Mouse (Mus musculus): Measurements from ENCODE around the gene Fbxo24.
"Not testable (repeated sequence)": the region's sequence is repeated elsewhere in the genome, so short reads cannot be mapped to it uniquely, and the experiment has no call there.

The Fbxo24 gene

DNA sequence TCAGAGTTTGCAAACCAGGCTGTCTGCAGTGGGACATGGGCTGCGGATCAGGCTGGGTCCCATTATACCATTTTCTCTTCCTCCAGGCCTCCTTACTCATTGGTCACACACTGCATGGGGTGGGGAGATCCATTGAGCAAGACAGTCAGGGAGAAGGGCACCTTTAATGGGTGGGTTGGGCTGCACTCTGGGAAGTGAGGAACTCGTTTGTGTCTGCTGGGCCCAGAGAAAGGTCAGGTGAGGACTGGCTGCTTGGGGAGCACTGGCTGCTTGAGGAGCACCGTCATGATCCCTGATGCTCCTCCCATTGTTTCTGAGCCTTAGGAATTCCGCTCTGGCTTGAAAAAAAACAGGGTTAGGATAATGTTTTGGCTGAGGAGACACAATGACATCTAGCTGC, 14.1 kb upstream of the Fbxo24 start:
- DNase-seq (ENCODE audit: low read depth, low spot score): no peak

- no peak for DNase-seq (ENCODE audit: low read depth, low spot score)
Observed at GRCm38 (mm10) chr5:137641054-137641453, 12.3 kb upstream of the Fbxo24 start, which contains the start of gene Sap25. Sap25 (plus strand) TSS chr5:137641334.

DNA sequence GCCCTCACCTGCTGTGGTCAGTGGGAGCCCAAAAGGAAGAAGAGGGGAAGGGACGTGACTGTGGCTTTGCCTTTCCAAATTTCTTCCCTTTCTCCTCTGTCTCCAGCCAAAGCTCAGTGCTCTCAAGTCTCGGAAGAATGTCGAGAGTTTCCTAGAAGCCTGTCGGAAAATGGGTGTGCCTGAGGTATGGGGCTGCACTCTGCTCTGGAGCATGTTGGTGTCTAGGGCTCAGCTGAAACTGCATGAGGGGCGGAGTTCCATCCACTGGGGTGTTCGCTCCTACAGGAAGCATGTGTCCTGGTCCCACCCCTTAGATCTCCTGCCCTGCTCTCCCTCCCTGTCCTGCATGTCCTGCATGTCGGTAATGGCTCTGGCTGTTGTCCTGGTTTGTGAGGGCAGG, 10.7 kb upstream of the Fbxo24 start:
- DNase-seq (ENCODE audit: low read depth, low spot score): no peak

DNA sequence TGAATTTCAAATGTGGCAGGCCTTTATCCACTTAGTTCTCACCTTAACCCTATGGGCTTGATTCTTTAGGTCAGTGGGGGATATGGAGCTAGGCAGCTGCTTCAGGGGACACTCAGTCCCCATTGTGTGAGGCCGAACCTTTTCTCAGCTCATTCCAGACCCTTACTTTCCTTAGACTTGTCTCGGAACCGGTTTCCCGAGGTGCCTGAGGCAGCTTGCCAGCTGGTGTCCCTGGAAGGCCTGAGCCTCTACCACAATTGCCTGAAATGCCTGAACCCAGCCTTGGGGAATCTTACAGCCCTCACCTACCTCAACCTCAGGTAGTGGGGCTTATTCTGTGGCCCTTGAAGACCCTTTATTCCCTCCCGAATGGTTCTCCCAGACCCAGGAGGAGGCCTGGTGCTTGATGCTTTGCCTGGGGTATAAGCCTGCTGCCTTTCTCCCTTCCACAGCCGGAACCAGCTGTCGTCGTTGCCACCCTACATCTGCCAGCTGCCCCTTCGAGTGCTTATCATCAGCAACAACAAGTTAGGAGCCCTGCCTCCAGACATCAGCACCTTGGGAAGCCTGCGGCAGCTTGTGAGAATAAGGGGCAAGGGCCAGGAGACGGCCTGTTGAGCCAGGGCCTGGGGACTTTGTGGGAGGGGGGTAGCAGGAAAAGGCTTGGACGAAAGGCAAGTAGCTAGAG, 4.7 kb upstream of the Fbxo24 start:
- DNase-seq (ENCODE audit: low read depth, low spot score): no peak

- DNase-seq (ENCODE audit: low read depth, low spot score): no peak
Observed at GRCm38 (mm10) chr5:137631591-137631990, 2.8 kb upstream of the Fbxo24 start.

GRCm38 (mm10) chr5:137631171-137631570, 2.4 kb upstream of the Fbxo24 start:
- no peak for DNase-seq (ENCODE audit: low read depth, low spot score)

DNA sequence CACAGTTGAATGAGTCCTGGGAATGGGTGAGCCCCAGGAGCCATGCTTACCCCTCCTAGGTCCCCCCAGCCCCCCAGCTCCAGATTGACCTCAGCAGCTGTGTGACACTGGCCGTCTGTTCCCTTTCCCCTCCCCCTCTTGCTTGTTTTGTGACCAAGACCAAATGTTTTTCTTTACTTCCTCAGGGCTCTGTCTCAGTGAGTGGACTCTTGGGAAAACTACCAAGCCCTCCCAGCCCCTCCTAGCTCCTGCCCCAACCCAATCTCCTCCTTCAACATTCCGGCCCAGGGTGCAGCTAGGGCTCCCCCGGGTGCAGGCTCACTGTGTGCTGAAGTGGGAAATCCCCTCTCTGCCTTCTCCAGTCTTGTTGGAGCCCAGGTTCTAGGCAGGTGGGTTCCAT, 1.8 kb upstream of the Fbxo24 start:
- DNase-seq (ENCODE audit: low read depth, low spot score): no peak

DNA sequence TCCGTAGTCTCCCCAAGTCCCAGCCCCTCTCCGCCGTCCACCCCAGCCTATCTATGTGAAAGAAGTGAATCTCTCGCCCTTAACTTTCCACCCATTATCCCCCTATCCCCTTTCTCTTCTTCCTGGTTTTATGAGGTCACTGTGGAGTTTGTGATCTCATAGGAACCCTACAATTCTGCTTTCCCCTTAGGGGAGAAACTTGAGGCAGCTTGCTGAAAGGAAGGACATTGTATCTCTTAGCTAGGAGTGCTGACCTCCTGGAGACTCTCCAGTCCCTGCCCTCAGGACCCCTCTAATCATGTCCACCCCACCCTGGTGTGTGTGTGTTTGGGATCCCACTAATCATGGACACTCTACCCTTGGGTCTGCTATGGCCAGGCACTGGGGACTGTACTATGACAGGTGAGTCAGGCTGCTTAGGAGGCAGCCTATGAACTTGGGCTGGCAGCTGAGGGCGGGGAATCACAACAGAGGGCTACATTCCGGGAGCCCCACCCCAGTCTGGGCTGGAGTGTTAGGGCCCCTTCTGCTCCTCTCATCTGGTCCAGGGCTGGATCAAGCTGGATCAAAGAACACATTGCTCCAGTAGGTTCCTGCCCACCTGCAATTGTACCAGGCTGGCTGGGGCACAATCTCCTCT, 1.2 kb upstream of the Fbxo24 start:
- DNase-seq (ENCODE audit: low read depth, low spot score): no peak

- DNase-seq (ENCODE audit: low read depth, low spot score): peak; percentile 38
Observed at GRCm38 (mm10) chr5:137629306-137629721, 512 bp upstream of the Fbxo24 start.

- no peak for DNase-seq (ENCODE audit: low read depth, low spot score)
Observed at GRCm38 (mm10) chr5:137627991-137628390, 811 bp downstream of the Fbxo24 start.

DNA sequence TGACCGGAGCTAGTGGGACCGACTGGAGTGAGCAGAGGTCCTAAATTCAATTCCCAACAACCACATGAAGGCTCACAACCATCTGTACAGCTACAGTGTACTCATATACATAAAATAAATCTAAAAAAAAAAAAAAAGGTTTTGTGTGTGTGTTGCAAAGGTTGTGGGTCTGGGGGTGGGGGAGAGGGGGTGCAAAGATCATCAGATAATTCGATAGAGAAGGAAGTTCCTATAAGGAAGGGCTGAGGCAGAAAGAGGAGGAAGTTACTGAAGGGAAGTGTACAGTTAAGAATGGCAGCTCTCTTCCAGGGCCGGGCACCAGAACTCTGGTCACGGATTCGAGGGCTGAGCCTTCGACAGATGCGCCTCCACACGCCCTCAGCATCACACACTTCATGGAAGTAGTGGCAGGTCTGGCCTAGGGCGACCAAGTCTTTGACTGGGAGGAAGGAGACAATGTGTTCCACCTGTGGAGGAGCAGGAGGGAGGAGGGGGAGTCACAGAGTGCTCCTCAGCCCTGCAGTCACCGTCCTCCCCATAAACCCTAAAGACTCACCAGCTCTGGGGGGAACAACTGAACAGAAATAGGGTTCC, 4.8 kb downstream of the Fbxo24 start:
- DNase-seq (ENCODE audit: low read depth, low spot score): no peak

- DNase-seq (ENCODE audit: low read depth, low spot score): no peak
Observed at GRCm38 (mm10) chr5:137615347-137615746, 13.5 kb downstream of the Fbxo24 start.

DNA sequence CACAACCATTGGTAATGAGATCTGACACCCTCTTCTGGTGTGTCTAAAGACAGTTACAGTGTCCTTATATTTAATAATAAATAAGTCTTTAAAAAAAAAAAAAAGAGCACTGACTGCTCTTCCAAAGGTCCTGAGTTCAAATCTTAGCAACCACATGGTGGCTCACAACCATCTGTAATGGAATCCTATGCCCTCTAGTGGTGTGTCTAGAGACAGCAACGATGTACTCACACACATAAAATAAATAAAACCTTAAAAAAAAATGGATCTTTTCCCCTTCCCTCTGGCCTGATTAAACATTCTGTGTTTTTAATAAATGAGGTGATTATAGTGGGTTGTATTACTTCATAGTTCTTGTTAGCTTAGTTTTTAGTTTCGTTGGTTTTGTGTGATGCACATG, 13.9 kb downstream of the Fbxo24 start:
- not testable (repeated sequence) for DNase-seq (ENCODE audit: low read depth, low spot score)

- DNase-seq (ENCODE audit: low read depth, low spot score): no peak
Observed at GRCm38 (mm10) chr5:137613550-137613949, 15.3 kb downstream of the Fbxo24 start, which contains the start of gene Pcolce. Pcolce (minus strand) TSS chr5:137613784.

- no peak for DNase-seq (ENCODE audit: low read depth, low spot score)
Observed at GRCm38 (mm10) chr5:137613076-137613475, 15.7 kb downstream of the Fbxo24 start.

GRCm38 (mm10) chr5:137611245-137611602, 17.6 kb downstream of the Fbxo24 start:
- peak; percentile 77 for DNase-seq (ENCODE audit: low read depth, low spot score)

DNA sequence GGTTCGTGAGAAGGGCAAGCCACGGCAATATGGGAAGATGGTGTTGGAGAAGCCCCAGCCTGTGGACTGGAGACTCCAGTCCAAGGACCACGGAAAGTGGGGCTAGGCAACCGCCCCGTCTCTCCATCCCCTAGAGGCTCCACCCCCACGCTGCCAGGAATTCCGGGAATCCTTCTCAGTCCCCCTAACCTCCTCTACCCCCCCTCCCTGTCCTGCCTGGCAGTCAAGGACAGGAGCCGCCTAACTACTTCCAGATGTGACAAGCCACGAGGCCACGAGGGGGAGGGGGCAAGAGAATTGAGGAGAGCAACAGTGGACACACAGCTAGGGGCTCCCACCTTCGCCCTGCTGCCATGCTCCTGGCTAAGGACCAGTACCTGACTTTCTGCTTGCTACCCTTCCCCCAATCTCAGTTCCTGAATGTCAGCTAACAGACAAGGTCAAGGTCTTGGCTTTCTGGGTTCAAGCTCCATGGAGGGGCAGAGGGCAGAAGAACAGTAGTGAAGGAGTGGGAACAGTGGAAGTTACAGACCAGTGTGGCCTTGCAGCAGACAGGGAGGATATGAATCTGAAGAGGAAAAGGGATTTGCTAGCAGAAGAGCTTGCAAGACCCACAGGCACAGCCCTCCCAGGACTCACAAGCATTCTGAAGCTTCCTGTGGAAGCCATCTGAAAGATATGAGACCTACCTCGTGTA, 18.1 kb downstream of the Fbxo24 start:
- DNase-seq (ENCODE audit: low read depth, low spot score): peak; percentile 96

DNA sequence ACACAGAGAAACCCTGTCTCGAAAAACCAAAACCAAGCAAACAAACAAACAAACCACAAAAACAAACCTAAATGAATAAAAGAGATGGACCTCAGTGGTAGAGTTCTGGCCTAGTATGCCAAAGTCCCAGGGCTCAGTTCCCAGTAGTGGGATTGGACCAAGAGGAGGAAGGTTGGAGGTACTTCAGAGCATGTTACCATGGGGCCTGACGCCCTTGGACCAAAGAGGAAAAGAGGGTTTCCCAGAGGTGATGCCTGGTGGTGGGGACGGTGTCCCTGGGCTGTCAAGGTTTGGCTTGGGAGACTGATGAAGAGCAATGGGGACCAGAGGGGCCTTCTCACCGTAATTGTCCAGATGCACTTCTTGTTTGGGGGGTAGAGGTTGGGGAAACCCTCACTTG, 18.7 kb downstream of the Fbxo24 start:
- DNase-seq (ENCODE audit: low read depth, low spot score): no peak

DNA sequence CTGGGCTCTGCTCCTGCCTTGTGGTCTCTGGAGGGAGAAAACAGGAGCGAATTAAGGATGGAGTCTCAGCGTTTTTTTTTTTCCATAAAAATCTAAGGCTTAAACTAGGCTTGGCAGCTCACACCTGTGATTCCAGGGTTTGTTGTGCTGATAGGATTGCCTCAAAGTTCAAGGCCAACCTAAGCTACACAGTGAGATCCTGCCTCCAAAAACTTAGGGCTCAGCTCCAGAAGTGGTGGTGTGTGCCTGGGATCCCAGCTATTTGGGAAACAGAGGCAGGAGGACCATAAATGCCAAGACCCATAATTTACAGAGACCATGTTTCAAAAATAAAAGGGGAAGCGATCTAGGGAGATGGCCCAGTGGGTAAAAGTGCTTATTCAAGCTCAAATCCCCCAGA, 19.5 kb downstream of the Fbxo24 start:
- no peak for DNase-seq (ENCODE audit: low read depth, low spot score)

GRCm38 (mm10) chr5:137608654-137609190, 20.1 kb downstream of the Fbxo24 start:
- DNase-seq (ENCODE audit: low read depth, low spot score): no peak

GRCm38 (mm10) chr5:137607860-137608653, 20.7 kb downstream of the Fbxo24 start:
- no peak for DNase-seq (ENCODE audit: low read depth, low spot score)

All from forelimb bud, embryonic 11.5 days (tissue).